Mouse (Mus musculus) gastrocnemius, postnatal 14 days (tissue): Measurements from ENCODE around the gene Pabpc4. TPM values are rescaled to one million over a fixed set of nuclear protein-coding genes. Genes with fewer than 3 reads are reported as not detected.
A peak's percentile ranks its signal among the peaks of the same experiment; 100 is the strongest.
"Not testable (repeated sequence)": the region's sequence is repeated elsewhere in the genome, so short reads cannot be mapped to it uniquely, and the experiment has no call there.

Source experiments
- DNase-seq: peaks from one replicate; pipeline ENCODE4 v3.0.0; 2021; ENCODE audit warnings: mixed read lengths
- intact Hi-C: fragments of 180-260 bp; cut with DNase I; formaldehyde crosslinking; loops from one replicate; pipeline ENCODE4 v1.15.1; 2025; ENCODE audit warnings: low total_unique reads
- total RNA-seq, 2 experiments: library from RNA; stranded (reverse); gene quantifications; 2 replicates each; pipeline ENCODE4 v1.2.3; 2021

The Pabpc4 gene
- total RNA-seq, 2 experiments from 2014 or later, result 286 to 288 TPM

GRCm38 (mm10) chr4:123335244-123335643 lies 73.1 kb downstream of the Pabpc4 start:
- DNase-seq, intact Hi-C loops: not testable (repeated sequence)

DNA sequence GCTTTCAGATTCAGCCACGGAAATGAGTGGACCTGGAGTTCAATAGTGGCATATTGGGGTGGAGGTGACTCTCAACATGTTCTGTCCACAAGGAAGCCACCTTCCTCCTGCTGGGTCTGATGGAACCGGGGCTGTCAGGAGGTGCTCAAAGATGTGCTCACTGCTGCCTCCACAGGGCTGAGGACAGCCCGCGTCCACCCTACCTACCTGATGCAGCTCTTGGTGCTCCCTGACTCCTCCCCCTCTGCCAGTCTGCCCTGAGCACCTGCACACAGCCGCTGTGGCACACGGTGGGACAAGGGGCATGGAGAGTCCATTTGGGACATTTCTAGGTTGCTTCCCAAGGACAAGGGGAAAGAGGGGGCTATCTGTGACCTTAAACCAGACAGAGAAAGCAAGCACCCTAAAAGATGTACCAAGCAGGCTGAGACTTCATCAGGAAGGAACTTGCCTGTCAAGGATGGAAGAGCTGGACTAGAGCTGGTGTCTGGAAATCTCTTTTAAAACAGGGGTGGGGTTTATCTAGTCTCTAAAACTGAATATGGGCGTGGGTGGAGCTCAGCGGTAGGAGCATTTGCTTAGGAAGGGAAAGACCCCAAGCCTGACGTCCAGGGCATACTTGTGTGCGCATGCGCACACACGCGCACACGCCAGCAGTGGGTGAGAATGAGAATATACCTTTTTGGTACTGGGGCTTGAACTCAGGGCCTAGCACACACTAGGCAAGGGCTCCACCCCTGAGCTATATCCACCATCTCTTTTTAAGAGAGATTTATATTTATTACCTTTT lies 73.8 kb downstream of the Pabpc4 start:
- intact Hi-C loops, result no loop called here
- DNase-seq, result no peak

DNA sequence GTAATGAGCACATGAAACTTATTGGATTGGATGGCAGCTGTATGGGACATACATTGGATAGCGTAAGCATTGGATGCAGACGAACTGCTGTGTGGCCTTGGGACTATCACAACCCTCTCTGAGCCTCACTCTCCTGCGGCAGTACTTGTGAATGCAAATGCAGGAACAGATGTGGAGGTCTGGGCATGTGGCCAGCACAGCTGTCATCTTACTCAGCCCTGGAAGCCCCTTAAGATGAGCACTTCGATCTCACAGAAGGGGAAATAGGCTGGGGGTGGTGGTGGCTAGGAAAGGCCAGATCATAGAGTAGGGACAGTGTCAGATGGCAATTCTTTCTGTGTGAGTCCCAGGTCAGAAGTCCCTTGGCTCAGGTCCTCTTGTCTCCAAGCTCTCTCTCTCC lies 75.5 kb downstream of the Pabpc4 start:
- intact Hi-C loops, result no loop called here
- no peak for DNase-seq

DNA sequence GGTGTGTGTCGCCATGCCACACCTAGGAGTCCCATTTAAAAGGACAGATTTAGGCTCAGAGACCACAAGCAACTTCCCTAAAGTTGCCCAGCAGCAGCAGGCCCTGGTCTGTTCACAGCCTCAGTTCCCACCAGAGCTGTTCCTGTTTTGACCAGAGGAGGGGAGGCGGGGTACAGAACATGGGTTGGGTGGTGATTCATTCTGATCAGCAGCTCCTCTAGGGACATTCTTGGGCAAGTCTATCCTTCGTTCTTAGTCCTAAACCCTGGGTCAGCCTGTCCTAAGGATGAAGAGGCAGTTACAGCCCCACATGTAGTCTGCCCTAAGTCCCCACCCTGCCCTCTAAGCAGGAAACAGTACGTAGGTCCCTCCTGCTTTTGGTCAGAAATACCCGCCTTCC lies 78.1 kb downstream of the Pabpc4 start:
- intact Hi-C loops, result loop anchor here (5.0 kb wide), 1 partner anchor 33 kb away; no protein-coding TSS in a partner anchor

GRCm38 (mm10) chr4:123342091-123342641 lies 80.0 kb downstream of the Pabpc4 start:
- intact Hi-C loops, result loop anchor here (5.0 kb wide), 1 partner anchor 35 kb away; no protein-coding TSS in a partner anchor
- no peak for DNase-seq

More for the DNA sequence above, 78.1 kb downstream of the Pabpc4 start:
- no peak for DNase-seq

- intact Hi-C loops, result loop anchor here (5.0 kb wide), 1 partner anchor 36 kb away; no protein-coding TSS in a partner anchor
- peak; percentile 62 for DNase-seq
Observed at GRCm38 (mm10) chr4:123342642-123343470, 80.7 kb downstream of the Pabpc4 start, which contains the start of gene Bmp8a. Gene Bmp8a, minus strand, starts transcription at chr4:123343252.

DNA sequence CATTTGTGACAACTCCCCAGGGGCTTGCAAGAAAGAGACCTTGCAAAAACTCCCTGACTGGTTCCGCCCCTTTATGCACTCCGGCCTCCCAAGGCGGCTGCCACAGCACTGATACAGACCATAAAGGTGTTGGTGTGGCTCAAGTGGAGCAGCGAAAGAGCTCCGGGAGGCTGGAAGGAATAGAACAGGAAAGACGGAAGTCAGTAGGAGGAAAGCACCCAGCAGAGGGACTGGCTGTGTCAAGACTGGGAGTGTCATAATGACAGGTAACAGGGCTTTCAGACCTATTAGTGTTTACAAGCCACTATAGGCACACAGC lies 81.3 kb downstream of the Pabpc4 start:
- intact Hi-C loops, result loop anchor here (5.0 kb wide), 1 partner anchor 36 kb away; no protein-coding TSS in a partner anchor
- DNase-seq, result no peak

Other genes with a start within 250 kb of the Pabpc4 start
- 10 to 100 TPM in 1 of 2 experiments, 1 to 10 TPM in 1; 8.3 to 12.2 TPM for gene Trit1, start 245.8 kb upstream of the Pabpc4 start, total RNA-seq
- not detected for gene Bmp8b, start 157.2 kb upstream of the Pabpc4 start, total RNA-seq
- gene Oxct2b, start 146.1 kb upstream of the Pabpc4 start, total RNA-seq, result not detected
- gene Ppie, start 122.4 kb upstream of the Pabpc4 start, total RNA-seq, result 10 to 100 TPM; 16.2 to 18.8 TPM
- gene Hpcal4, start 79.1 kb upstream of the Pabpc4 start, total RNA-seq, result under 1 TPM; 0.06 to 0.07 TPM
- gene Nt5c1a, start 60.8 kb upstream of the Pabpc4 start, total RNA-seq, result 10 to 100 TPM in 1 of 2 experiments, 1 to 10 TPM in 1; 7.9 to 10.7 TPM
- gene Heyl, start 28.8 kb upstream of the Pabpc4 start, total RNA-seq, result 10 to 100 TPM; 11.8 to 18.1 TPM
- under 1 TPM in 1 of 2 experiments, not detected in 1; 0.20 TPM for gene Oxct2a, start 61.3 kb downstream of the Pabpc4 start, total RNA-seq
- under 1 TPM; 0.08 to 0.60 TPM for gene Bmp8a, start 80.9 kb downstream of the Pabpc4 start, total RNA-seq